Mouse (Mus musculus) midbrain, embryonic 16.5 days (tissue): ENCODE measurements around the gene Mfn2. TPM values are rescaled to one million over a fixed set of nuclear protein-coding genes. Genes with fewer than 3 reads are reported as not detected.

Source experiments
- ATAC-seq: fragments of 200-750 bp; cut with Nextera tagmentation; 2 replicates; pipeline ENCODE4 v1.8.0; 2017; ENCODE audit warnings: moderate TSS enrichment
- H3K27ac ChIP-seq: fragments of 300-500 bp; sonication (generic); 2 replicates; pipeline ENCODE4 v1.5.1; 2014; ENCODE audit warnings: mild to moderate bottlenecking, low read length, mixed read lengths
- H3K27me3 ChIP-seq: fragments of 300-500 bp; sonication (generic); 2 replicates; pipeline ENCODE4 v1.6.1; 2014; ENCODE audit warnings: low read depth, low read length, mixed read lengths; ENCODE audit not compliant: control insufficient read depth, insufficient read depth
- H3K36me3 ChIP-seq: fragments of 300-500 bp; sonication (generic); 2 replicates; pipeline ENCODE4 v1.6.1; 2014; ENCODE audit warnings: mild to moderate bottlenecking, low read length, moderate library complexity, mixed read lengths; ENCODE audit not compliant: control insufficient read depth, insufficient read depth
- H3K4me1 ChIP-seq: fragments of 300-500 bp; sonication (generic); 2 replicates; pipeline ENCODE4 v1.6.1; 2014; ENCODE audit warnings: mild to moderate bottlenecking, low read length, mixed read lengths; ENCODE audit not compliant: control insufficient read depth, insufficient read depth
- H3K4me2 ChIP-seq: fragments of 300-500 bp; sonication (generic); 2 replicates; pipeline ENCODE4 v1.6.1; 2014; ENCODE audit warnings: mild to moderate bottlenecking, low read length, mixed read lengths
- H3K4me3 ChIP-seq: fragments of 300-500 bp; sonication (generic); 2 replicates; pipeline ENCODE4 v1.5.1; 2014; ENCODE audit warnings: low read depth, mild to moderate bottlenecking, low read length, moderate library complexity, mixed read lengths
- H3K9ac ChIP-seq: fragments of 300-500 bp; sonication (generic); 2 replicates; pipeline ENCODE4 v1.6.1; 2014; ENCODE audit warnings: low read depth, low read length, mixed read lengths
- H3K9me3 ChIP-seq: fragments of 300-500 bp; sonication (generic); replicated peaks from 2 replicates; pipeline ENCODE4 v1.6.1; 2014; ENCODE audit warnings: mild to moderate bottlenecking, low read length, mixed read lengths; ENCODE audit not compliant: control insufficient read depth, poor library complexity, severe bottlenecking
- WGBS: fragments of 180-500 bp; shearing (Covaris S2); extraction: QIAGEN DNeasy Blood & Tissue Kit; methylation state at CpG from one replicate; pipeline ENCODE4 v1.1.7; 2014; 5-methylcytosine and 5-hydroxymethylcytosine counted together
- polyA plus RNA-seq: library from polyadenylated mRNA; unstranded; fragments of >200 nt; fragmentation: Nextera tagmentation; extraction: Ambion mirVana; gene quantifications from 2 replicates; pipeline ENCODE4 v1.2.1, GENCODE M21; 2015

The Mfn2 gene
- polyA plus RNA-seq, 1 experiment from 2014 or later = 108 TPM

GRCm38 (mm10) chr4:147900452-147900851 is 4.1 kb downstream of the Mfn2 start:
- no peak overlapping the region for H3K27ac ChIP-seq
- no peaks in the 10 kb centered on the region for H3K9me3 ChIP-seq
- WGBS = 91% methylated on average over 7 of the region's 7 CpGs
- no peak overlapping the region for H3K4me3 ChIP-seq
- peaks cover 34% of the 10 kb centered on the region for H3K36me3 ChIP-seq
- no peak overlapping the region for H3K4me2 ChIP-seq
- no peak overlapping the region for H3K9ac ChIP-seq
- ATAC-seq = no peak
- peaks cover 15% of the 10 kb centered on the region for H3K4me1 ChIP-seq
- no peaks in the 10 kb centered on the region for H3K27me3 ChIP-seq

- WGBS = 95% methylated on average over 3 of the region's 3 CpGs
Observed at GRCm38 (mm10) chr4:147897348-147897747, 7.2 kb downstream of the Mfn2 start.

GRCm38 (mm10) chr4:147896411-147896810 is 8.1 kb downstream of the Mfn2 start:
- ATAC-seq = no peak
- peaks cover 40% of the 10 kb centered on the region for H3K36me3 ChIP-seq

More at GRCm38 (mm10) chr4:147897348-147897747, 7.2 kb downstream of the Mfn2 start:
- H3K4me3 ChIP-seq = no peak overlapping the region
- H3K4me1 ChIP-seq = no peaks in the 10 kb centered on the region
- ATAC-seq = no peak
- H3K27ac ChIP-seq = no peak overlapping the region
- no peak overlapping the region for H3K9ac ChIP-seq
- no peaks in the 10 kb centered on the region for H3K27me3 ChIP-seq
- H3K9me3 ChIP-seq = no peaks in the 10 kb centered on the region
- H3K36me3 ChIP-seq = peaks cover 34% of the 10 kb centered on the region
- no peak overlapping the region for H3K4me2 ChIP-seq

GRCm38 (mm10) chr4:147895815-147896330 is 8.6 kb downstream of the Mfn2 start:
- Histone ChIP-seq H3K4me2 (no peak overlapping the region), H3K4me1 (no peaks in the 10 kb centered on the region), H3K9me3 (no peaks in the 10 kb centered on the region), H3K27me3 (no peaks in the 10 kb centered on the region), H3K27ac (no peak overlapping the region), H3K9ac (no peak overlapping the region), H3K36me3 (peaks cover 40% of the 10 kb centered on the region), H3K4me3 (no peak overlapping the region)
- ATAC-seq = no peak
- WGBS = 90% methylated on average over 4 of the region's 4 CpGs

More at GRCm38 (mm10) chr4:147896411-147896810, 8.1 kb downstream of the Mfn2 start:
- Histone ChIP-seq H3K4me2 (no peak overlapping the region), H3K9ac (no peak overlapping the region), H3K27ac (no peak overlapping the region), H3K4me1 (no peaks in the 10 kb centered on the region), H3K27me3 (no peaks in the 10 kb centered on the region), H3K9me3 (no peaks in the 10 kb centered on the region), H3K4me3 (no peak overlapping the region)
- WGBS = 74% methylated on average over 1 of the region's 1 CpGs

GRCm38 (mm10) chr4:147890341-147890740 is 14.2 kb downstream of the Mfn2 start:
- Histone ChIP-seq H3K4me1 (no peaks in the 10 kb centered on the region), H3K36me3 (peaks cover 48% of the 10 kb centered on the region), H3K4me3 (no peak overlapping the region), H3K27ac (no peak overlapping the region), H3K9me3 (no peaks in the 10 kb centered on the region), H3K4me2 (no peak overlapping the region), H3K27me3 (no peaks in the 10 kb centered on the region), H3K9ac (no peak overlapping the region)
- 93% methylated on average over 6 of the region's 6 CpGs for WGBS
- no peak for ATAC-seq

- H3K4me1 ChIP-seq = no peaks in the 10 kb centered on the region
- WGBS = 85% methylated on average over 4 of the region's 4 CpGs
- ATAC-seq = no peak
Observed at GRCm38 (mm10) chr4:147888237-147888636, 16.3 kb downstream of the Mfn2 start.

GRCm38 (mm10) chr4:147887277-147887676 is 17.2 kb downstream of the Mfn2 start:
- Histone ChIP-seq H3K9ac (no peak overlapping the region), H3K36me3 (peaks cover 66% of the 10 kb centered on the region), H3K27me3 (no peaks in the 10 kb centered on the region), H3K4me2 (no peak overlapping the region), H3K4me1 (no peaks in the 10 kb centered on the region), H3K27ac (no peak overlapping the region), H3K9me3 (no peaks in the 10 kb centered on the region), H3K4me3 (no peak overlapping the region)
- 95% methylated on average over 7 of the region's 7 CpGs for WGBS
- no peak for ATAC-seq

More at GRCm38 (mm10) chr4:147888237-147888636, 16.3 kb downstream of the Mfn2 start:
- Histone ChIP-seq H3K27ac (no peak overlapping the region), H3K4me3 (no peak overlapping the region), H3K9ac (no peak overlapping the region), H3K27me3 (no peaks in the 10 kb centered on the region), H3K36me3 (peaks cover 58% of the 10 kb centered on the region), H3K9me3 (no peaks in the 10 kb centered on the region), H3K4me2 (no peak overlapping the region)

GRCm38 (mm10) chr4:147886158-147886557 is 18.3 kb downstream of the Mfn2 start:
- WGBS = 94% methylated on average over 12 of the region's 12 CpGs
- Histone ChIP-seq H3K9me3 (no peaks in the 10 kb centered on the region), H3K4me1 (no peaks in the 10 kb centered on the region), H3K9ac (no peak overlapping the region), H3K27ac (no peak overlapping the region), H3K27me3 (no peaks in the 10 kb centered on the region), H3K36me3 (peaks cover 68% of the 10 kb centered on the region), H3K4me2 (no peak overlapping the region), H3K4me3 (no peak overlapping the region)
- no peak for ATAC-seq

- Histone ChIP-seq H3K9ac (no peak overlapping the region), H3K4me2 (no peak overlapping the region), H3K9me3 (no peaks in the 10 kb centered on the region), H3K4me3 (no peak overlapping the region), H3K27me3 (no peaks in the 10 kb centered on the region), H3K4me1 (no peaks in the 10 kb centered on the region), H3K36me3 (peaks cover 74% of the 10 kb centered on the region), H3K27ac (no peak overlapping the region)
- ATAC-seq = no peak
- WGBS = 85% methylated on average over 3 of the region's 3 CpGs
Observed at GRCm38 (mm10) chr4:147884138-147884537, 20.4 kb downstream of the Mfn2 start.
